In genomic region chr7:19210010-19210409, GRCm38 (mm10) we compare ENCODE assay signal across 15 mouse cellular contexts. TPM values are rescaled to one million over a fixed set of nuclear protein-coding genes. Genes with fewer than 3 reads are reported as not detected.
DNase-seq lines count a peak whose midpoint lies in the region; ATAC-seq and TF ChIP-seq lines count a peak whose summit lies in the region.
"Had no signal": no experiment of that assay in that cellular context is flagged by ENCODE, and none has a peak within 500 bp of the region (broad histone marks: within the 10 kb centered on the region; RNA-seq: fewer than 3 reads in every experiment).

No protein-coding gene starts in this region.

- H3K27me3 ChIP-seq in forebrain, postnatal 0 days (ENCODE audit: insufficient read depth, low read length), result no peaks in the 10 kb centered on the region
- no peaks in the 10 kb centered on the region for H3K27me3 ChIP-seq in forebrain, embryonic 16.5 days (replicated peaks; ENCODE audit: control insufficient read depth, insufficient read depth, low read length)
- H3K27me3 ChIP-seq in liver, embryonic 14.5 days (ENCODE audit: control insufficient read depth, insufficient read depth, low read length), result peaks cover 31% of the 10 kb centered on the region
- peaks cover 49% of the 10 kb centered on the region for H3K27me3 ChIP-seq in liver, embryonic 12.5 days (replicated peaks)
- H3K27me3 ChIP-seq in MEL (ENCODE audit: control insufficient read depth in 1 of 2, insufficient read depth in 2 of 2, low read length in 2 of 2), result no peaks in the 10 kb centered on the region
- peaks cover 10% of the 10 kb centered on the region for H3K27me3 ChIP-seq in small intestine, adult 2 months (ENCODE audit: control insufficient read depth, insufficient read depth, low read length)
- H3K27me3 ChIP-seq in forebrain, embryonic 11.5 days (ENCODE audit: control insufficient read depth, insufficient read depth, low read length), result no peaks in the 10 kb centered on the region
- H3K27me3 ChIP-seq in forebrain, embryonic 14.5 days (replicated peaks; ENCODE audit: control insufficient read depth, insufficient read depth, low read length), result no peaks in the 10 kb centered on the region
- H3K27me3 ChIP-seq: limb, embryonic 15.5 days; stomach, embryonic 15.5 days had no signal

- no peak overlapping the region for H3K4me2 ChIP-seq in forebrain, postnatal 0 days (ENCODE audit: low read depth)
- no peak overlapping the region for H3K4me2 ChIP-seq in forebrain, embryonic 16.5 days (ENCODE audit: low read length)
- no peak overlapping the region for H3K4me2 ChIP-seq in liver, embryonic 14.5 days (ENCODE audit: low read depth)
- H3K4me2 ChIP-seq in liver, embryonic 12.5 days, result no peak overlapping the region
- H3K4me2 ChIP-seq in forebrain, embryonic 11.5 days (ENCODE audit: low read depth, low read length, severe bottlenecking), result no peak overlapping the region
- no peak overlapping the region for H3K4me2 ChIP-seq in forebrain, embryonic 14.5 days (ENCODE audit: low read length)
- H3K4me2 ChIP-seq: limb, embryonic 15.5 days; stomach, embryonic 15.5 days had no signal

- TF ChIP-seq POLR2A in MEL (IDR thresholded peaks at IDR 0.05; ENCODE audit: control insufficient read depth in 1 of 2, insufficient read depth in 1 of 2, low read depth in 1 of 2, low read length in 2 of 2, poor library complexity in 1 of 2), result no peak
- no peak for TF ChIP-seq POLR2A in small intestine, adult 2 months (IDR thresholded peaks at IDR 0.05; ENCODE audit: low read depth, low read length)

- H3K4me3 ChIP-seq in forebrain, postnatal 0 days (ENCODE audit: low read depth, low read length), result no peak overlapping the region
- H3K4me3 ChIP-seq in forebrain, embryonic 16.5 days (replicated peaks; ENCODE audit: low read length), result no peak overlapping the region
- H3K4me3 ChIP-seq in liver, embryonic 14.5 days (ENCODE audit: insufficient read depth in 1 of 2, low read depth in 2 of 2, low read length in 2 of 2), result no peak overlapping the region
- H3K4me3 ChIP-seq in liver, embryonic 12.5 days, result no peak overlapping the region
- no peak overlapping the region for H3K4me3 ChIP-seq in MEL (ENCODE audit: control insufficient read depth in 1 of 2, insufficient read depth in 1 of 2, low read depth in 2 of 2, low read length in 2 of 2)
- no peak overlapping the region for H3K4me3 ChIP-seq in small intestine, adult 2 months (ENCODE audit: low read depth, low read length)
- no peak overlapping the region for H3K4me3 ChIP-seq in forebrain, embryonic 11.5 days (ENCODE audit: low read depth, low read length)
- H3K4me3 ChIP-seq in forebrain, embryonic 14.5 days (ENCODE audit: low read depth, low read length), result no peak overlapping the region
- H3K4me3 ChIP-seq: limb, embryonic 15.5 days; myocyte; stomach, embryonic 15.5 days had no signal

- TF ChIP-seq CTCF in forebrain, postnatal 0 days (IDR thresholded peaks at IDR 0.05; ENCODE audit: low read depth), result peak; percentile 58
- peak; percentile 70 for TF ChIP-seq CTCF in liver, embryonic 14.5 days (IDR thresholded peaks at IDR 0.05; ENCODE audit: low read depth)
- TF ChIP-seq CTCF in MEL (IDR thresholded peaks at IDR 0.05 in 2 of 3, conservative IDR thresholded peaks at IDR 0.05 in 1 of 3; ENCODE audit: control insufficient read depth in 1 of 3, insufficient read depth in 1 of 3, low read depth in 2 of 3, low read length in 3 of 3, poor library complexity in 1 of 3, severe bottlenecking in 1 of 3), result peak; percentile 41 to 71 (median 46)
- TF ChIP-seq CTCF in small intestine, adult 2 months (IDR thresholded peaks at IDR 0.05; ENCODE audit: extremely low read depth, insufficient read length, insufficient replicate concordance, low read depth, low read length), result 0 out of 2 replicates have a peak, but pooled peaks have one; percentile 20

- no peak overlapping the region for H3K9ac ChIP-seq in forebrain, postnatal 0 days
- no peak overlapping the region for H3K9ac ChIP-seq in forebrain, embryonic 16.5 days (replicated peaks; ENCODE audit: low read depth, low read length)
- H3K9ac ChIP-seq in liver, embryonic 14.5 days (replicated peaks), result no peak overlapping the region
- no peak overlapping the region for H3K9ac ChIP-seq in liver, embryonic 12.5 days
- H3K9ac ChIP-seq in MEL (ENCODE audit: control insufficient read depth, low read depth, low read length, poor library complexity, severe bottlenecking), result no peak overlapping the region
- no peak overlapping the region for H3K9ac ChIP-seq in forebrain, embryonic 11.5 days (ENCODE audit: low read length)
- H3K9ac ChIP-seq in forebrain, embryonic 14.5 days (ENCODE audit: low read length), result no peak overlapping the region
- H3K9ac ChIP-seq: limb, embryonic 15.5 days; stomach, embryonic 15.5 days had no signal

- 93% methylated on average over 5 of the region's 5 CpGs for WGBS in forebrain, postnatal 0 days
- 94% methylated on average over 5 of the region's 5 CpGs for WGBS in forebrain, embryonic 16.5 days
- 68% methylated on average over 5 of the region's 5 CpGs for WGBS in liver, embryonic 14.5 days (ENCODE audit: insufficient replicate concordance)
- WGBS in liver, embryonic 12.5 days (ENCODE audit: insufficient replicate concordance), result 64% methylated on average over 5 of the region's 5 CpGs
- WGBS in small intestine, adult 2 months, result 94% methylated on average over 5 of the region's 5 CpGs
- 94% methylated on average over 5 of the region's 5 CpGs for WGBS in forebrain, embryonic 11.5 days
- WGBS in forebrain, embryonic 14.5 days, result 95% methylated on average over 5 of the region's 5 CpGs

- DNase-seq in forebrain, postnatal 0 days, result no peak
- DNase-seq in liver, embryonic 14.5 days (ENCODE audit: low read depth in 3 of 3, low spot score in 3 of 3), result no peak
- peak; percentile 57 for DNase-seq in MEL (ENCODE audit: low read depth, low spot score)
- no peak for DNase-seq in forebrain, embryonic 11.5 days (ENCODE audit: low spot score)
- DNase-seq in forebrain, embryonic 14.5 days (ENCODE audit: low spot score), result no peak
- DNase-seq: cerebellum, adult 11 months; embryo, embryonic 11 days; kidney, adult 11 months had no signal

- no peak for TF ChIP-seq EP300 in liver, embryonic 14.5 days (IDR thresholded peaks at IDR 0.05; ENCODE audit: low read depth)
- no peak for TF ChIP-seq EP300 in MEL (IDR thresholded peaks at IDR 0.05; ENCODE audit: low read depth in 1 of 2, low read length in 2 of 2)

- no peaks in the 10 kb centered on the region for H3K9me3 ChIP-seq in forebrain, postnatal 0 days (ENCODE audit: low read length)
- no peaks in the 10 kb centered on the region for H3K9me3 ChIP-seq in forebrain, embryonic 16.5 days (ENCODE audit: control insufficient read depth, low read length)
- no peaks in the 10 kb centered on the region; the same call in 1 of the 2 replicates for H3K9me3 ChIP-seq in liver, embryonic 14.5 days (ENCODE audit: control insufficient read depth, low read length)
- peaks cover 5% of the 10 kb centered on the region for H3K9me3 ChIP-seq in liver, embryonic 12.5 days (replicated peaks)
- no peaks in the 10 kb centered on the region for H3K9me3 ChIP-seq in MEL (replicated peaks; ENCODE audit: insufficient read depth, low read length)
- no peaks in the 10 kb centered on the region; the same call in 1 of the 2 replicates for H3K9me3 ChIP-seq in forebrain, embryonic 11.5 days (ENCODE audit: control insufficient read depth, low read length)
- H3K9me3 ChIP-seq in forebrain, embryonic 14.5 days (replicated peaks; ENCODE audit: control insufficient read depth, low read length), result no peaks in the 10 kb centered on the region
- H3K9me3 ChIP-seq: limb, embryonic 15.5 days; stomach, embryonic 15.5 days had no signal

- no peaks in the 10 kb centered on the region for H3K4me1 ChIP-seq in forebrain, postnatal 0 days (ENCODE audit: insufficient read depth)
- H3K4me1 ChIP-seq in forebrain, embryonic 16.5 days (replicated peaks; ENCODE audit: control insufficient read depth, insufficient read depth, low read length), result peaks cover 8% of the 10 kb centered on the region
- no peaks in the 10 kb centered on the region; a peak in 1 of 4 replicates for H3K4me1 ChIP-seq in liver, embryonic 14.5 days (replicated peaks; ENCODE audit: control insufficient read depth in 2 of 2, insufficient read depth in 2 of 2, low read length in 1 of 2)
- H3K4me1 ChIP-seq in liver, embryonic 12.5 days, result peaks cover 21% of the 10 kb centered on the region
- peaks cover 0 to 6% of the 10 kb centered on the region in 2 experiments; a peak in 1 of 4 replicates for H3K4me1 ChIP-seq in MEL (ENCODE audit: control insufficient read depth in 1 of 2, insufficient read depth in 2 of 2, low read length in 2 of 2)
- peaks cover 13% of the 10 kb centered on the region for H3K4me1 ChIP-seq in small intestine, adult 2 months (ENCODE audit: control insufficient read depth, insufficient read depth, insufficient read length, low read length)
- no peaks in the 10 kb centered on the region; the same call in 1 of the 2 replicates for H3K4me1 ChIP-seq in forebrain, embryonic 11.5 days (replicated peaks; ENCODE audit: control insufficient read depth, insufficient read depth, low read length)
- H3K4me1 ChIP-seq in forebrain, embryonic 14.5 days (ENCODE audit: control insufficient read depth, insufficient read depth, low read length), result peaks cover 3% of the 10 kb centered on the region; the same call in 1 of the 2 replicates

- H3K36me3 ChIP-seq in forebrain, postnatal 0 days (ENCODE audit: insufficient read depth), result peaks cover 15% of the 10 kb centered on the region
- peaks cover 4% of the 10 kb centered on the region; the same call in 1 of the 2 replicates for H3K36me3 ChIP-seq in forebrain, embryonic 16.5 days (ENCODE audit: control insufficient read depth, insufficient read depth)
- no peaks in the 10 kb centered on the region for H3K36me3 ChIP-seq in liver, embryonic 14.5 days (replicated peaks; ENCODE audit: control insufficient read depth, insufficient read depth, low read depth)
- H3K36me3 ChIP-seq in liver, embryonic 12.5 days, result peaks cover 11% of the 10 kb centered on the region
- no peaks in the 10 kb centered on the region; a peak in 2 of 4 replicates for H3K36me3 ChIP-seq in MEL (ENCODE audit: control insufficient read depth in 1 of 2, insufficient read depth in 2 of 2, low read length in 2 of 2)
- H3K36me3 ChIP-seq in small intestine, adult 2 months (ENCODE audit: control insufficient read depth, insufficient read depth, low read length), result no peaks in the 10 kb centered on the region; the same call in 1 of the 2 replicates
- H3K36me3 ChIP-seq in forebrain, embryonic 11.5 days (ENCODE audit: control insufficient read depth, insufficient read depth, low read length), result no peaks in the 10 kb centered on the region
- peaks cover 12% of the 10 kb centered on the region for H3K36me3 ChIP-seq in forebrain, embryonic 14.5 days (ENCODE audit: control insufficient read depth, insufficient read depth, low read length)

- ATAC-seq in forebrain, postnatal 0 days, result no peak
- ATAC-seq in forebrain, embryonic 16.5 days, result no peak
- ATAC-seq in liver, embryonic 14.5 days (ENCODE audit: insufficient read depth), result no peak
- no peak for ATAC-seq in liver, embryonic 12.5 days
- ATAC-seq in forebrain, embryonic 11.5 days (replicated peaks; ENCODE audit: low FRiP score), result no peak
- no peak for ATAC-seq in forebrain, embryonic 14.5 days

- H3K79me2 ChIP-seq in MEL (ENCODE audit: control insufficient read depth, insufficient read depth, low read length, poor library complexity), result no peaks in the 10 kb centered on the region

- TF ChIP-seq RAD21 in MEL (IDR thresholded peaks at IDR 0.05; ENCODE audit: low read depth, low read length), result no peak; the same call in 1 of the 2 replicates

- no peak overlapping the region for H3K27ac ChIP-seq in forebrain, postnatal 0 days (ENCODE audit: low read depth, low read length)
- H3K27ac ChIP-seq in forebrain, embryonic 16.5 days (ENCODE audit: low read length), result no peak overlapping the region
- no peak overlapping the region for H3K27ac ChIP-seq in liver, embryonic 14.5 days
- no peak overlapping the region for H3K27ac ChIP-seq in liver, embryonic 12.5 days
- H3K27ac ChIP-seq in MEL (ENCODE audit: control insufficient read depth, low read depth, low read length), result no peak overlapping the region
- no peak overlapping the region for H3K27ac ChIP-seq in small intestine, adult 2 months (ENCODE audit: insufficient read depth, low read depth, low read length)
- H3K27ac ChIP-seq in forebrain, embryonic 11.5 days (ENCODE audit: low read depth, low read length), result no peak overlapping the region
- no peak overlapping the region for H3K27ac ChIP-seq in forebrain, embryonic 14.5 days (ENCODE audit: low read depth, low read length)
- H3K27ac ChIP-seq: limb, embryonic 15.5 days; stomach, embryonic 15.5 days had no signal

RNA-seq across cellular contexts. Expression of gene Gpr4, which starts 2.3 kb away (rescaled TPM):
- 2.2 and 2.5 TPM in 2 replicates for total RNA-seq in forebrain, postnatal 0 days (2014; rRNA removed)
- polyA plus RNA-seq in forebrain, postnatal 0 days (2015; fragmentation: Nextera tagmentation; extraction: Ambion mirVana), result 5.9 and 6.0 TPM in 2 replicates
- polyA plus RNA-seq in forebrain, embryonic 16.5 days (2015; fragmentation: Nextera tagmentation; extraction: Ambion mirVana), result 2.5 and 2.7 TPM in 2 replicates
- polyA plus RNA-seq in liver, embryonic 14.5 days (2012; rRNA removed), result 0.35 and 0.53 TPM in 2 replicates
- polyA plus RNA-seq in liver, embryonic 14.5 days (2014; fragmentation: Nextera tagmentation; extraction: Ambion mirVana), result 0.10 and 0.23 TPM in 2 replicates
- 0.51 and 0.62 TPM in 2 replicates for polyA plus RNA-seq in liver, embryonic 12.5 days (2016; fragmentation: Nextera tagmentation; extraction: Ambion mirVana)
- total RNA-seq in MEL (2012; rRNA removed), result 0.07 and 0.19 TPM in 2 replicates
- polyA plus RNA-seq in MEL (2012; ENCODE audit: insufficient read depth in 1 of 2, insufficient read length in 2 of 2, low read depth in 1 of 2, low replicate concordance in 2 of 2, missing spikeins in 1 of 2), result under 1 TPM in 1 of 2 experiments, not detected in 1; 0.15 TPM
- 3.8 and 4.4 TPM in 2 replicates for polyA plus RNA-seq in small intestine, adult 2 months (2012; rRNA removed)
- 1.6 and 2.5 TPM in 2 replicates for polyA plus RNA-seq in forebrain, embryonic 11.5 days (2014; fragmentation: Nextera tagmentation; extraction: Ambion mirVana)
- polyA plus RNA-seq in forebrain, embryonic 14.5 days (2014; fragmentation: Nextera tagmentation; extraction: Ambion mirVana), result 1.8 and 2.3 TPM in 2 replicates

RNA-seq across cellular contexts. Expression of gene Opa3, which starts 18.1 kb away (rescaled TPM):
- total RNA-seq in forebrain, postnatal 0 days (2014; rRNA removed), result 32.2 and 34.4 TPM in 2 replicates
- polyA plus RNA-seq in forebrain, postnatal 0 days (2015; fragmentation: Nextera tagmentation; extraction: Ambion mirVana), result 35.1 and 35.8 TPM in 2 replicates
- polyA plus RNA-seq in forebrain, embryonic 16.5 days (2015; fragmentation: Nextera tagmentation; extraction: Ambion mirVana), result 43.5 and 43.8 TPM in 2 replicates
- polyA plus RNA-seq in liver, embryonic 14.5 days (2012; rRNA removed), result 8.3 and 9.1 TPM in 2 replicates
- 12.8 and 14.6 TPM in 2 replicates for polyA plus RNA-seq in liver, embryonic 14.5 days (2014; fragmentation: Nextera tagmentation; extraction: Ambion mirVana)
- 22.1 and 23.3 TPM in 2 replicates for polyA plus RNA-seq in liver, embryonic 12.5 days (2016; fragmentation: Nextera tagmentation; extraction: Ambion mirVana)
- 16.3 and 18.5 TPM in 2 replicates for total RNA-seq in MEL (2012; rRNA removed)
- 10 to 100 TPM; 37.2 to 85.4 TPM for polyA plus RNA-seq in MEL (2012; ENCODE audit: insufficient read depth in 1 of 2, insufficient read length in 2 of 2, low read depth in 1 of 2, low replicate concordance in 2 of 2, missing spikeins in 1 of 2)
- 17.1 and 34.6 TPM in 2 replicates for polyA plus RNA-seq in small intestine, adult 2 months (2012; rRNA removed)
- polyA plus RNA-seq in forebrain, embryonic 11.5 days (2014; fragmentation: Nextera tagmentation; extraction: Ambion mirVana), result 54.1 and 59.8 TPM in 2 replicates
- polyA plus RNA-seq in forebrain, embryonic 14.5 days (2014; fragmentation: Nextera tagmentation; extraction: Ambion mirVana), result 42.5 TPM in 2 replicates

RNA-seq across cellular contexts. Expression of gene Eml2, which starts 33.8 kb away (rescaled TPM):
- 63.6 and 64.8 TPM in 2 replicates for total RNA-seq in forebrain, postnatal 0 days (2014; rRNA removed)
- 7.9 and 9.9 TPM in 2 replicates for polyA plus RNA-seq in forebrain, postnatal 0 days (2015; fragmentation: Nextera tagmentation; extraction: Ambion mirVana)
- 8.3 and 14.4 TPM in 2 replicates for polyA plus RNA-seq in forebrain, embryonic 16.5 days (2015; fragmentation: Nextera tagmentation; extraction: Ambion mirVana)
- polyA plus RNA-seq in liver, embryonic 14.5 days (2012; rRNA removed), result 6.1 and 7.3 TPM in 2 replicates
- 0.98 and 1.3 TPM in 2 replicates for polyA plus RNA-seq in liver, embryonic 14.5 days (2014; fragmentation: Nextera tagmentation; extraction: Ambion mirVana)
- 4.1 and 5.1 TPM in 2 replicates for polyA plus RNA-seq in liver, embryonic 12.5 days (2016; fragmentation: Nextera tagmentation; extraction: Ambion mirVana)
- total RNA-seq in MEL (2012; rRNA removed), result 22.0 and 25.1 TPM in 2 replicates
- 10 to 100 TPM in 1 of 2 experiments, not detected in 1; 43.6 TPM for polyA plus RNA-seq in MEL (2012; ENCODE audit: insufficient read depth in 1 of 2, insufficient read length in 2 of 2, low read depth in 1 of 2, low replicate concordance in 2 of 2, missing spikeins in 1 of 2)
- 15.8 and 17.2 TPM in 2 replicates for polyA plus RNA-seq in small intestine, adult 2 months (2012; rRNA removed)
- 2.0 and 2.1 TPM in 2 replicates for polyA plus RNA-seq in forebrain, embryonic 11.5 days (2014; fragmentation: Nextera tagmentation; extraction: Ambion mirVana)
- 3.4 TPM in 2 replicates for polyA plus RNA-seq in forebrain, embryonic 14.5 days (2014; fragmentation: Nextera tagmentation; extraction: Ambion mirVana)

RNA-seq across cellular contexts. Expression of gene Gipr, which starts 44.1 kb away (rescaled TPM):
- total RNA-seq in forebrain, postnatal 0 days (2014; rRNA removed), result 16.9 and 20.2 TPM in 2 replicates
- polyA plus RNA-seq in forebrain, postnatal 0 days (2015; fragmentation: Nextera tagmentation; extraction: Ambion mirVana), result 5.3 and 8.0 TPM in 2 replicates
- 21.8 and 32.1 TPM in 2 replicates for polyA plus RNA-seq in forebrain, embryonic 16.5 days (2015; fragmentation: Nextera tagmentation; extraction: Ambion mirVana)
- 0.05 and 0.16 TPM in 2 replicates for polyA plus RNA-seq in liver, embryonic 14.5 days (2012; rRNA removed)
- polyA plus RNA-seq in liver, embryonic 14.5 days (2014; fragmentation: Nextera tagmentation; extraction: Ambion mirVana), result 0.10 TPM in 1 of 2 replicates, not detected in the other
- 0.18 and 0.41 TPM in 2 replicates for polyA plus RNA-seq in liver, embryonic 12.5 days (2016; fragmentation: Nextera tagmentation; extraction: Ambion mirVana)
- total RNA-seq in MEL (2012; rRNA removed), result 0.49 and 0.65 TPM in 2 replicates
- polyA plus RNA-seq in MEL (2012; ENCODE audit: insufficient read depth in 1 of 2, insufficient read length in 2 of 2, low read depth in 1 of 2, low replicate concordance in 2 of 2, missing spikeins in 1 of 2), result 1 to 10 TPM in 1 of 2 experiments, not detected in 1; 2.1 TPM
- polyA plus RNA-seq in small intestine, adult 2 months (2012; rRNA removed), result 0.53 and 0.62 TPM in 2 replicates
- polyA plus RNA-seq in forebrain, embryonic 11.5 days (2014; fragmentation: Nextera tagmentation; extraction: Ambion mirVana), result 0.56 and 0.75 TPM in 2 replicates
- 4.8 and 8.2 TPM in 2 replicates for polyA plus RNA-seq in forebrain, embryonic 14.5 days (2014; fragmentation: Nextera tagmentation; extraction: Ambion mirVana)
- total RNA-seq: megakaryocyte progenitor cell, adult 5-6 weeks had no signal

Comparison
In these comparisons a context has a peak if more than half of its experiments do, and no peak if none do; other contexts are left out.
1. CTCF ChIP-seq: peak in every context shown above with its lines; median percentile 70 in liver, embryonic 14.5 days; 58 in forebrain, postnatal 0 days; 46 in MEL; 20 in small intestine, adult 2 months.